Mouse (Mus musculus): ENCODE results near the gene Tex2. TPM values are rescaled to one million over a fixed set of nuclear protein-coding genes. Genes with fewer than 3 reads are reported as not detected.

Gene Tex2
- total RNA-seq, 1 experiment, result 34.4 TPM

DNA sequence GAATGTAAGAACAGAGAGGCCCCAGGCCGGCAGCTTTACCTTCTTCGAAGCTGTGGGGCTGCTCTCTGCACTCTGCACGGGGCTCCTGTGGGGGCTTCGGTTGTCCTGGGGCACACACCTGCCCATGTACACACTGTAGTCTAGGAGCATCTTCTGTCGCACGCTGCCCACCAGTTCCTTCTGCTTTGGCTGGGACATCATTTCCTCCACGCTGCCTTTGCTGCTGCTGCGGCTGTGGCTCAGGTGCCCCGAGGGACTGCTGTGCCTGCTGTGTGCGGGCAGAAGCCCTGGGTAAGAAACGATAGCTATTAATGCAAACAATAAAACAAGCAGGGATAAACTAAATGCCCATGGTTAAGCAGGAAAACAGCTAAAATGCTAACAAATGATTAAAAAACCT is 69.1 kb downstream of the Tex2 start:
- Histone ChIP-seq H3K4me3 (ENCODE audit: insufficient read depth in 1 of 2, low read depth in 1 of 2, low read length in 2 of 2, poor library complexity in 1 of 2, severe bottlenecking in 1 of 2) (no peak overlapping the region), H3K9me3 (ENCODE audit: control insufficient read depth, insufficient read depth, low read depth, low read length) (no peaks in the 10 kb centered on the region), H3K9ac (ENCODE audit: insufficient read depth, low read depth, low read length, poor library complexity, severe bottlenecking) (no peak overlapping the region), H3K27ac (ENCODE audit: insufficient read depth, low read depth, low read length, poor library complexity, severe bottlenecking) (no peak overlapping the region), H3K36me3 (ENCODE audit: control insufficient read depth, insufficient read depth, low read length, poor library complexity, severe bottlenecking) (peaks cover 33% of the 10 kb centered on the region), H3K4me1 (ENCODE audit: control insufficient read depth in 2 of 2, insufficient read depth in 2 of 2, low read length in 2 of 2, poor library complexity in 1 of 2) (peaks cover 0 to 2% of the 10 kb centered on the region in 2 experiments; a peak in 1 of 4 replicates)
- TF ChIP-seq HCFC1 (IDR thresholded peaks at IDR 0.05; ENCODE audit: borderline replicate concordance, insufficient read depth, low read length) (no peak), ZNF384 (IDR thresholded peaks at IDR 0.05; ENCODE audit: low read depth, low read length) (no peak), MAFK (IDR thresholded peaks at IDR 0.05; ENCODE audit: insufficient read depth, low read depth, low read length) (no peak), CHD2 (IDR thresholded peaks at IDR 0.05; ENCODE audit: low read depth, low read length) (no peak)
- DNase-seq (ENCODE audit: low read depth, low spot score), result no peak
- in situ Hi-C loops (cut with MboI; ENCODE audit: low sequenced_read_pairs in 2 of 2, unreplicated experiment in 2 of 2), result no loop called here

DNA sequence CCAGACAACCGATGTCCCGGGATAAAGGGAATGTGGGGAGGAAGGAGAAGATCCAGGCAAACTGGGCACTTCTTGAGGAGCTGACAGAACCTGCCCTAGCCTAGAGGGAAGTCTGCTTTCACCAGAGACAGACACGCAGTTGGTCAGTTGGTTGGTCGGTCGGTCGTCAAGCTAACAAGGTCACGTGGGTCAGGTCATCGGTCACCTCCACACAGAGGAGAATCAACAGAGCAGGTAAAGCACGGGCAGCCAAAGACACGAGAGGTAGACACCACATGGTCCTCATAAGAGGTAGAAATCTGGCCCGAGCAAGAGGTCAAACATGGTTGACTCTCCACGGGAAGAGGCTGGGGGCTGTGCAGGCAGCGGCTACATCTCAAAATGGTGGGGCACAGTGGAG is 70.2 kb downstream of the Tex2 start:
- TF ChIP-seq ZNF384 (IDR thresholded peaks at IDR 0.05; ENCODE audit: low read depth, low read length) (no peak), ZC3H11A (IDR thresholded peaks at IDR 0.05; ENCODE audit: borderline replicate concordance, low read depth, low read length) (no peak), MAFK (IDR thresholded peaks at IDR 0.05; ENCODE audit: insufficient read depth, low read depth, low read length) (no peak), CHD2 (IDR thresholded peaks at IDR 0.05; ENCODE audit: low read depth, low read length) (no peak), HCFC1 (IDR thresholded peaks at IDR 0.05; ENCODE audit: borderline replicate concordance, insufficient read depth, low read length) (no peak)
- in situ Hi-C loops (cut with MboI; ENCODE audit: low sequenced_read_pairs in 2 of 2, unreplicated experiment in 2 of 2), result no loop called here
- H3K4me1 ChIP-seq (ENCODE audit: control insufficient read depth in 2 of 2, insufficient read depth in 2 of 2, low read length in 2 of 2, poor library complexity in 1 of 2), result 0 out of 4 replicates have a peak, but pooled peaks cover 0 to 2% of the 10 kb centered on the region in 2 experiments
- DNase-seq (ENCODE audit: low read depth, low spot score), result no peak
- no peaks in the 10 kb centered on the region for H3K9me3 ChIP-seq (ENCODE audit: control insufficient read depth, insufficient read depth, low read depth, low read length)
- no peak overlapping the region for H3K4me3 ChIP-seq (ENCODE audit: insufficient read depth in 1 of 2, low read depth in 1 of 2, low read length in 2 of 2, poor library complexity in 1 of 2, severe bottlenecking in 1 of 2)
- H3K36me3 ChIP-seq (ENCODE audit: control insufficient read depth, insufficient read depth, low read length, poor library complexity, severe bottlenecking), result peaks cover 33% of the 10 kb centered on the region
- H3K9ac ChIP-seq (ENCODE audit: insufficient read depth, low read depth, low read length, poor library complexity, severe bottlenecking), result no peak overlapping the region
- H3K27ac ChIP-seq (ENCODE audit: insufficient read depth, low read depth, low read length, poor library complexity, severe bottlenecking), result no peak overlapping the region

GRCm38 (mm10) chr11:106542385-106542784 is 70.8 kb downstream of the Tex2 start:
- H3K4me3 ChIP-seq (ENCODE audit: insufficient read depth in 1 of 2, low read depth in 1 of 2, low read length in 2 of 2, poor library complexity in 1 of 2, severe bottlenecking in 1 of 2), result no peak overlapping the region
- TF ChIP-seq HCFC1 (IDR thresholded peaks at IDR 0.05; ENCODE audit: borderline replicate concordance, insufficient read depth, low read length) (no peak), ZNF384 (IDR thresholded peaks at IDR 0.05; ENCODE audit: low read depth, low read length) (no peak), MAFK (IDR thresholded peaks at IDR 0.05; ENCODE audit: insufficient read depth, low read depth, low read length) (no peak), CHD2 (IDR thresholded peaks at IDR 0.05; ENCODE audit: low read depth, low read length) (no peak)
- H3K9ac ChIP-seq (ENCODE audit: insufficient read depth, low read depth, low read length, poor library complexity, severe bottlenecking), result no peak overlapping the region
- DNase-seq (ENCODE audit: low read depth, low spot score), result no peak
- 0 out of 4 replicates have a peak, but pooled peaks cover 0 to 2% of the 10 kb centered on the region in 2 experiments for H3K4me1 ChIP-seq (ENCODE audit: control insufficient read depth in 2 of 2, insufficient read depth in 2 of 2, low read length in 2 of 2, poor library complexity in 1 of 2)
- H3K9me3 ChIP-seq (ENCODE audit: control insufficient read depth, insufficient read depth, low read depth, low read length), result no peaks in the 10 kb centered on the region
- H3K36me3 ChIP-seq (ENCODE audit: control insufficient read depth, insufficient read depth, low read length, poor library complexity, severe bottlenecking), result peaks cover 35% of the 10 kb centered on the region
- no peak overlapping the region for H3K27ac ChIP-seq (ENCODE audit: insufficient read depth, low read depth, low read length, poor library complexity, severe bottlenecking)
- in situ Hi-C loops (cut with MboI; ENCODE audit: low sequenced_read_pairs in 2 of 2, unreplicated experiment in 2 of 2), result no loop called here

DNA sequence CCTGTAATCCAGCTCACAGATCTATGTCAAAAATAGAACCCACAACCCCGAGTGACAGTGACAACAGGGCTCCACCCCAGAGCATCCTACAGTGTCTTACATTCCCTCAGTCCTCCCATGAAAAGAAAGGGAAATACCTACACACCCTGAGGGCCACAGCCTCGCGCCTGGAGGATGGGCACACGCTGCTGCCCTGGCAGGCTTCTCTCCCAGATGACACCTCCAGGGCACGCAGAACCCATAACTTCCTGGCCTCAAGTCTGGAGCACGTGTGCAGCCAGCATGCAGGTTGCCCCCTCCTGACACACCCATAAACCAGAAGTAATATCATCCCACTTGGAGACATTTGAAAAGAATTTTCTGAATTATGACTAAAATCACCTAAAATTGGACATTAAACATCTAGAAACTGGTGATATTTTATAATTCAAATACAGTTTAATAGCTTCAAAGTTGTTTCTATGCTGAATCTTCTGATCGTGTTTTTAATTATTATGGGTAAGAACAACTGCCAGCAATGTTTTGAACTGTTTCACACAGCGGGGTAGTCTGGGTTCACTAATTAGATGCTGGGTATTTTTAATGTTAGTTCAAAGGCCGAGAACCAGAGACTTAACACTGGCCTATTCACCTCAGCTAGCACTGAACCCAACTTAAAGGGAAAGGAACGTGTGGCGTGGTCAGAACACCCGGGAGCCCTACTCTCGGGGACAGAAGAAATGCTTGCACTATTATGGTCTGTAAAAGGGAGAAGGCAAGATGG is 72.5 kb downstream of the Tex2 start:
- DNase-seq (ENCODE audit: low read depth, low spot score), result no peak
- no peak for TF ChIP-seq HCFC1 (IDR thresholded peaks at IDR 0.05; ENCODE audit: borderline replicate concordance, insufficient read depth, low read length)
- TF ChIP-seq ZNF384 (IDR thresholded peaks at IDR 0.05; ENCODE audit: low read depth, low read length), result no peak
- no peak for TF ChIP-seq ZC3H11A (IDR thresholded peaks at IDR 0.05; ENCODE audit: borderline replicate concordance, low read depth, low read length)
- TF ChIP-seq CHD2 (IDR thresholded peaks at IDR 0.05; ENCODE audit: low read depth, low read length), result no peak
- no peak for TF ChIP-seq MAFK (IDR thresholded peaks at IDR 0.05; ENCODE audit: insufficient read depth, low read depth, low read length)
- H3K9ac ChIP-seq (ENCODE audit: insufficient read depth, low read depth, low read length, poor library complexity, severe bottlenecking), result no peak overlapping the region
- peaks cover 27% of the 10 kb centered on the region for H3K36me3 ChIP-seq (ENCODE audit: control insufficient read depth, insufficient read depth, low read length, poor library complexity, severe bottlenecking)
- 0 out of 4 replicates have a peak, but pooled peaks cover 0 to 2% of the 10 kb centered on the region in 2 experiments for H3K4me1 ChIP-seq (ENCODE audit: control insufficient read depth in 2 of 2, insufficient read depth in 2 of 2, low read length in 2 of 2, poor library complexity in 1 of 2)
- H3K4me3 ChIP-seq (ENCODE audit: insufficient read depth in 1 of 2, low read depth in 1 of 2, low read length in 2 of 2, poor library complexity in 1 of 2, severe bottlenecking in 1 of 2), result no peak overlapping the region
- H3K27ac ChIP-seq (ENCODE audit: insufficient read depth, low read depth, low read length, poor library complexity, severe bottlenecking), result no peak overlapping the region
- in situ Hi-C loops (cut with MboI; ENCODE audit: low sequenced_read_pairs in 2 of 2, unreplicated experiment in 2 of 2), result no loop called here
- no peaks in the 10 kb centered on the region for H3K9me3 ChIP-seq (ENCODE audit: control insufficient read depth, insufficient read depth, low read depth, low read length)
